Mouse (Mus musculus) C2C12 (cell line): ENCODE measurements around the gene Syvn1. TPM values are rescaled to one million over a fixed set of nuclear protein-coding genes. Genes with fewer than 3 reads are reported as not detected.

Source experiments
- H3K27me3 ChIP-seq: one replicate; pipeline ENCODE4 v1.6.1; 2011; ENCODE audit not compliant: control insufficient read depth, insufficient read depth, insufficient read length
- H3K36me3 ChIP-seq: one replicate; pipeline ENCODE4 v1.6.1; 2011; ENCODE audit not compliant: control insufficient read depth, insufficient read depth
- H3K4me3 ChIP-seq: one replicate; pipeline ENCODE4 v1.5.1; 2011; ENCODE audit warnings: mild to moderate bottlenecking, control low read depth; ENCODE audit not compliant: poor library complexity, insufficient read depth, severe bottlenecking
- H3K79me2 ChIP-seq: one replicate; pipeline ENCODE4 v1.6.1; 2011; ENCODE audit not compliant: control insufficient read depth, insufficient read depth
- H3K79me3 ChIP-seq: one replicate; pipeline ENCODE4 v1.6.1; 2011; ENCODE audit warnings: low read depth, control low read depth
- H3ac ChIP-seq: one replicate; pipeline ENCODE3; 2011; ENCODE audit warnings: low read depth; ENCODE audit not compliant: control insufficient read depth, insufficient read length
- CEBPB ChIP-seq: IDR thresholded peaks from one replicate; pipeline ENCODE4 v1.6.1; 2011; ENCODE audit warnings: low read depth, mild to moderate bottlenecking, control low read depth, moderate library complexity
- CTCF ChIP-seq: IDR thresholded peaks from one replicate; pipeline ENCODE4 v1.5.1; 2011; ENCODE audit not compliant: control insufficient read depth, insufficient read depth, insufficient read length
- FOSL1 ChIP-seq: IDR thresholded peaks from one replicate; pipeline ENCODE4 v1.8.0; 2011; ENCODE audit warnings: mild to moderate bottlenecking, low read length; ENCODE audit not compliant: poor library complexity, insufficient read depth, severe bottlenecking
- MAX ChIP-seq: IDR thresholded peaks from one replicate; pipeline ENCODE4 v1.6.1; 2011; ENCODE audit warnings: mild to moderate bottlenecking, control low read depth
- MYOD1 ChIP-seq: IDR thresholded peaks from one replicate; pipeline ENCODE4 v1.6.1; 2011; ENCODE audit warnings: low read depth; ENCODE audit not compliant: control insufficient read depth, insufficient read length
- MYOG ChIP-seq: IDR thresholded peaks from one replicate; pipeline ENCODE4 v1.6.1; 2011; ENCODE audit not compliant: control insufficient read depth, insufficient read length; ENCODE audit errors: extremely low read depth
- USF1 ChIP-seq: IDR thresholded peaks from one replicate; pipeline ENCODE4 v1.6.1; 2011; ENCODE audit warnings: low read depth, mild to moderate bottlenecking, control low read depth, moderate library complexity
- polyA plus RNA-seq: library from polyadenylated mRNA; unstranded; fragments of >200 nt; fragmentation: generic; extraction: Trizol; gene quantifications from one replicate; pipeline ENCODE4 v1.2.1, GENCODE M21; 2012; ENCODE audit warnings: missing spikeins

Syvn1 gene
- polyA plus RNA-seq, 1 experiment, result 18.7 TPM

DNA sequence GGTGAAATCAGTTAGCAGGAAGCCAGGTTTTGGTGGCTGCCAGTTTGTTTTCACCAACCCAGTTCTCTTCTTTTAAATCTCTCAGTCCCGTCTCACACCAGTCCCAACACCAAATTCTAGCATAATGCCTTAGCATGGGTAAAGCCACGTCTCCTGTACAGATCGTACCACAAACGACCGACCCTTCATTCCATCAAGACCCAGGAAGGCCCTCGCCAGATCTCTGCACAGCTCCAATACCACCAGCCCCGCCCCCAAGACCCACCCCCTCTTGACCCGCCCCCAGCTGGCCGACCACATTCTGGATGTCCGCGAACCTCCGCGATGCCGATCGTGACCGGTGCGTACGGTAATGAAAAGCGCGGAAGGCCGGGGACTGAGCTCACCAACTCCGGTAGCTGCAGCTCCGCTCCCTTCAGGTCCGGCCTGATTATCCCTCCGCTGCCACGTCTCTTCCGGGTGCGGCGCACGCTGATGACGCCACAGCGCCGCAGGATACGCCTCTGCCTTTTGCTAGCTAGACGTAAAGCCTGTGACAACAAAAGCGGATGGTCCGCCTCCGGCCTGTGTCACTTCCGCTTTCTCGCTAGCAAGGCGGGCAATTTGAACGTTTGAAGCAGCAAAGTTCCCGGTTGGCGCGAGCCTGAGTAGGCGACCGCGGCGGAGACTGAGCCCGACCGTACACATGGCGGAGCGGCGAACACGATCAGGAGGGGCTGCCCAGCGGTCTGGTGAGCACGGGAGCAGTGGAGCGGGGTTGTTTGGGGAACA is 38.3 kb downstream of the Syvn1 start, which contains the start of the genes Zfpl1 and Cdca5:
TSS of gene Zfpl1 (minus strand) at position 479 of the 771 bp plus-strand sequence.
TSS of gene Cdca5 (plus strand) at position 506 of the 771 bp plus-strand sequence.
- H3K27me3 ChIP-seq, result no peaks in the 10 kb centered on the region
- peaks cover 49% of the 10 kb centered on the region for H3K36me3 ChIP-seq
- H3K4me3 ChIP-seq, result peak within 1 kb of the TSS; percentile 98
- TF ChIP-seq MAX, result peak; percentile 60
- no peak for TF ChIP-seq FOSL1
- H3ac ChIP-seq, result peak within 1 kb of the TSS; percentile 96
- H3K79me3 ChIP-seq, result peaks cover 36% of the 10 kb centered on the region
- peaks cover 70% of the 10 kb centered on the region for H3K79me2 ChIP-seq

DNA sequence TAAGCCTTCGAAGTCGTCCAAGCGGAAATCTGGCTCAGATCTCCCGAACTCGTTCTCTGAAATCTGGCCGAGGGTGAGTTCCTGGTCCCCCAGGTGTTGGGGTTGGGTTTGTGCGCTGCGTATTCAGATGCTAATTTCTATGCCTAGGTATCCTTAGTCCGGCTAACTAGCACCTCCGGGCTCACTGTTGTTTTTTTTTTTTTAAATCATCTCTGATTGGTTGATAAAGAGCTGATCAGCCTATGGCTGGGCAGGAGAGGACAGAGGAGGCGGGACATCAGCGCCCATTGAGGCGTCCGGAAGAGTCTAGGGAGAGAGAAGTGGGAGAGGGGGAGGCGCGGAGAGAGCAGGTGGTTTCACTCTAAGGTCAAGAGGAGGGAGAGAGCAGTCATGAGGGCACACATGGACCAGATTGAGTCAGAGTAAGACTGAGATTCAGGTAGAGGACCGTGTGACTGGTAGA is 39.1 kb downstream of the Syvn1 start:
- H3K27me3 ChIP-seq, result no peaks in the 10 kb centered on the region
- peaks cover 77% of the 10 kb centered on the region for H3K79me2 ChIP-seq
- peaks cover 54% of the 10 kb centered on the region for H3K36me3 ChIP-seq
- TF ChIP-seq MYOD1, result no peak
- no peak for TF ChIP-seq CEBPB
- no peak for TF ChIP-seq MYOG
- TF ChIP-seq CTCF, result no peak
- TF ChIP-seq FOSL1, result no peak
- no peak for TF ChIP-seq MAX
- no peak for TF ChIP-seq USF1
- H3K4me3 ChIP-seq, result peak overlapping the region; percentile 98
- peak overlapping the region; percentile 96 for H3ac ChIP-seq
- peaks cover 37% of the 10 kb centered on the region for H3K79me3 ChIP-seq

DNA sequence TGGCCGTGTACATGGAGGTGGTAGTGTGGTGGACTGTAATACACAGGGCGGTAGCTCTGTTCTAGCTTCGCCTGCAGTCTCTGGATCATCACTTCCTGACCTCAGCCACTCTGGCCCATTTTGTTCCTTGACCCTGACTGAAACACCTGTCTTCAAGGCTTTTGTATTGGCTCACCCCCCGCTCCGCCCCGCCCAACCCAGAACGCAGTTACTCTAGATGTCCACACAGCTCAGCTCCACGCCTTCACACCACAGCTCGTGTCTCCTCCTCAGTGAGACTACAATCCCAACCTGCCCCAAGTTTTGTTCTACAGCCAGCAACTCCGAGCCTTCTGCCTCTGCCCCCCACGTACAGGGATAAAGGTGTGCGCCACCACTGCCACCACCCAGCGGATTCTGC is 42.5 kb downstream of the Syvn1 start:
- Histone ChIP-seq H3K4me3 (no peak overlapping the region), H3K27me3 (no peaks in the 10 kb centered on the region), H3ac (no peak overlapping the region), H3K79me2 (peaks cover 95% of the 10 kb centered on the region), H3K36me3 (peaks cover 63% of the 10 kb centered on the region), H3K79me3 (peaks cover 35% of the 10 kb centered on the region)
- TF ChIP-seq MAX (no peak), MYOG (no peak), CEBPB (no peak), USF1 (no peak), CTCF (no peak), MYOD1 (no peak), FOSL1 (no peak)

DNA sequence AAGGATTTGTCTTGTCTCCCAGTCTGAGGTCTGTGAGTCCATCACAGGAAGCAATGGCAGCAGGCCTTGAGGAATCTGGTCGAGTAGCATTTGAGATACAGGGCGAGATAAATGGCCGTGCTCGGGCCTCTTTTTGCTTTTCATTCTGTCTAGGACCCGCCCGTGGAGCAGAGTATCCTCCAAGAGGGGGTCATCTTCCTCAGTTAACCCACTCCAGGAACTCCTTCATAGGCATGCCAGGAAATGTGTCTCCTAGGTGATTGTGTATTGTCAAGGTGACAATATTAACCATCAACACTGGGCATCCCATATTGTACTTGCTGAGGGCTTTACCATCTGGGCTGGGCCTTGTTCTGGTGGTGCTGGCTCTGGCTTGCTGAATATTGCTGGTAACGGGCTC is 47.7 kb downstream of the Syvn1 start, which contains the start of gene AC131692.1:
TSS of gene AC131692.1 (plus strand) at position 301 of the 400 bp plus-strand sequence.
- H3K4me3 ChIP-seq, result no peak within 1 kb of the TSS
- peaks cover 45% of the 10 kb centered on the region for H3K36me3 ChIP-seq

DNA sequence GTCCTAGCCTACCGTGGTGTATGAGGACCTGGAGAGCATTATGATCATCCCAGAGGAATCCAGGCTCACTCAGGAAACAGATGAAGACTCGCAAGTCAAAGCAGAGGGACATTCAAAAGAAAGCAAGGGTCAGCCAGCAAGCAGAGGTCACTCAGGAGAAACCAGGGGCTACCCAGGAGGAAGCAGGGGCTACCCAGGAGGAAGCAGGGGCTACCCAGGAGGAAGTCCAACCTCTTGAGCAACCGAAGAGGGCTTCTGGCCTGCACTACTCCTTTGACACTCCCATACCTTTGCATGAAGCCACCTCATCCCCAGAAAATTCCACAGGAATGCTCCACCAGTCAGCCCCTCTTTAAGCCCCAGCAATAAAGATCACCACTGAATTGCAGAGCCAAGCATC is 51.5 kb downstream of the Syvn1 start:
- TF ChIP-seq FOSL1, result no peak
- no peak for TF ChIP-seq MAX
- no peak for TF ChIP-seq MYOG
- TF ChIP-seq CTCF, result no peak
- H3K4me3 ChIP-seq, result no peak overlapping the region
- peaks cover 8% of the 10 kb centered on the region for H3K79me2 ChIP-seq
- no peak overlapping the region for H3ac ChIP-seq
- no peaks in the 10 kb centered on the region for H3K27me3 ChIP-seq
- H3K79me3 ChIP-seq, result no peaks in the 10 kb centered on the region
- H3K36me3 ChIP-seq, result peaks cover 9% of the 10 kb centered on the region

More for the DNA sequence above, 47.7 kb downstream of the Syvn1 start, which contains the start of gene AC131692.1:
- H3ac ChIP-seq, result no peak within 1 kb of the TSS
- TF ChIP-seq MYOG (no peak), CEBPB (no peak), MYOD1 (no peak), FOSL1 (no peak), CTCF (no peak), USF1 (no peak), MAX (no peak)
- peaks cover 8% of the 10 kb centered on the region for H3K79me3 ChIP-seq
- H3K27me3 ChIP-seq, result no peaks in the 10 kb centered on the region
- H3K79me2 ChIP-seq, result peaks cover 44% of the 10 kb centered on the region

DNA sequence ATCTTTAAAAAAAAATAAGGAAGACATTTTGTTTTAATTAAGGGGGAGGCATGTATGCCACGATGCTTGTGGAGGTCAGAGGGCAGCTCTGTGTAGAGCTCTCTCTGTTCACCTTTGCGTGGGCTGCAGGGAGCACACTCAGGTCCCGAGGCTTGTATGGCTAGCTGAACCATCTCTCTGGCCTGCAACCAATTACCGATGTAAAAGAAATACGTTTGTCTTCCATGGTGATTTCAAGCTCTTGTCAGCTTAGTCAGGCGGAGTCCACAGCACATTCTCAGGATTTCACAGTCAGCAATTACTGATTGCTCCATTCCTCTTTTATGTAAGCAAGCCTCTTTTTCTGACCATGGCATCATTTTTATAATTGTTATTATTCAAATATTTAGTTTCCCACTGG is 54.8 kb downstream of the Syvn1 start:
- no peaks in the 10 kb centered on the region for H3K79me2 ChIP-seq
- H3K79me3 ChIP-seq, result no peaks in the 10 kb centered on the region
- no peak for TF ChIP-seq CEBPB
- no peak for TF ChIP-seq CTCF
- TF ChIP-seq USF1, result no peak
- TF ChIP-seq FOSL1, result no peak
- no peak for TF ChIP-seq MAX
- TF ChIP-seq MYOD1, result no peak
- TF ChIP-seq MYOG, result no peak
- H3K36me3 ChIP-seq, result no peaks in the 10 kb centered on the region
- no peak overlapping the region for H3ac ChIP-seq
- H3K4me3 ChIP-seq, result no peak overlapping the region
- no peaks in the 10 kb centered on the region for H3K27me3 ChIP-seq
